Mouse (Mus musculus) testis, adult 2 months (tissue): ENCODE measurements around the gene Ralgapa1. TPM values are rescaled to one million over a fixed set of nuclear protein-coding genes. Genes with fewer than 3 reads are reported as not detected.
"Not testable (repeated sequence)": the region's sequence is repeated elsewhere in the genome, so short reads cannot be mapped to it uniquely, and the experiment has no call there.

ENCODE experiments used
- H3K27ac ChIP-seq: fragments of 200-500 bp; 2 replicates; pipeline ENCODE4 v1.5.1; 2012; ENCODE audit warnings: low read depth, low read length; ENCODE audit not compliant: control insufficient read depth, insufficient read depth
- H3K27me3 ChIP-seq: fragments of 200-500 bp; 2 replicates; pipeline ENCODE4 v1.6.1; 2012; ENCODE audit warnings: mild to moderate bottlenecking, low read length, moderate library complexity; ENCODE audit not compliant: control insufficient read depth, insufficient read depth
- H3K36me3 ChIP-seq: fragments of 200-500 bp; 2 replicates; pipeline ENCODE4 v1.6.1; 2012; ENCODE audit warnings: mild to moderate bottlenecking, low read length; ENCODE audit not compliant: control insufficient read depth, insufficient read depth
- H3K4me1 ChIP-seq: fragments of 200-500 bp; 2 replicates; pipeline ENCODE4 v1.6.1; 2012; ENCODE audit warnings: low read length; ENCODE audit not compliant: control insufficient read depth, insufficient read depth
- H3K4me3 ChIP-seq: fragments of 200-500 bp; 2 replicates; pipeline ENCODE4 v1.5.1; 2012; ENCODE audit warnings: low read depth, mild to moderate bottlenecking, low read length, moderate library complexity, mixed read lengths; ENCODE audit not compliant: control insufficient read depth
- CTCF ChIP-seq: fragments of 200-500 bp; IDR thresholded peaks from 2 replicates; pipeline ENCODE4 v1.5.1; 2012; ENCODE audit warnings: low read depth, mild to moderate bottlenecking, inconsistent platforms, low read length, moderate library complexity; ENCODE audit not compliant: control insufficient read depth, insufficient read depth, insufficient replicate concordance
- POLR2A ChIP-seq: fragments of 200-500 bp; IDR thresholded peaks from 2 replicates; pipeline ENCODE4 v1.6.1; 2012; ENCODE audit warnings: low read depth, mild to moderate bottlenecking, inconsistent platforms, low read length, moderate library complexity; ENCODE audit not compliant: control insufficient read depth
- polyA plus RNA-seq: library from polyadenylated mRNA; depleted of rRNA; stranded (reverse); fragments of >200 nt; gene quantifications from 2 replicates; pipeline ENCODE4 v1.2.3, GENCODE M21; 2012

Gene Ralgapa1
- polyA plus RNA-seq, 1 experiment, result 35.5 TPM

GRCm38 (mm10) chr12:55598887-55599561 is 221.9 kb downstream of the Ralgapa1 start, which contains the start of gene Insm2:
Insm2 (plus strand) TSS chr12:55599427.
- no peaks in the 10 kb centered on the region for H3K27me3 ChIP-seq
- peaks cover 22% of the 10 kb centered on the region for H3K4me1 ChIP-seq
- peak within 1 kb of the TSS; percentile 85 for H3K4me3 ChIP-seq
- TF ChIP-seq POLR2A (no peak), CTCF (no peak)
- no peaks in the 10 kb centered on the region for H3K36me3 ChIP-seq
- no peak within 1 kb of the TSS for H3K27ac ChIP-seq

- Histone ChIP-seq H3K27me3 (no peaks in the 10 kb centered on the region), H3K27ac (no peak overlapping the region), H3K4me3 (peak overlapping the region; percentile 85), H3K4me1 (peaks cover 22% of the 10 kb centered on the region), H3K36me3 (no peaks in the 10 kb centered on the region)
- TF ChIP-seq CTCF (no peak), POLR2A (no peak)
Measured at GRCm38 (mm10) chr12:55598537-55598886, 222.5 kb downstream of the Ralgapa1 start.

DNA sequence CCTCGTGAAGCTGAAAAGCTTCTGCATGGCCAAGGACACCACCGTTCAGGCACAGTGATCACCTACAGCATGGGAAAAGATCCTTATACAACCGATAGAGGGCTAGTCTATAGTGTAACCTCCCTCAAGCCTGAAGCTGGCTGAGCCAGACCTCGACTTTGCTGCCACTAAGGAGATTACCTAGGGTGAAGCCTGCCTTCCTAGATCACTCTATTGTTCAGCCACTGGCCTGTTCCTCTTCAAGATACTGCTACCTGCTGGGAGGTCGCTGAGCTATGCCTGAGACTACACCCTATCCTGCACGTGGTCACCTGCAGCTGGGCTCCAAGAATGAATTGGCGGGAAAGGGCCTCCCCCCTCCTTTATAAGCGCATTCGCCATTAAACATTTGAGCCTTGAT is 234.0 kb downstream of the Ralgapa1 start:
- H3K27ac ChIP-seq, H3K36me3 ChIP-seq, H3K4me3 ChIP-seq, H3K4me1 ChIP-seq, H3K27me3 ChIP-seq: not testable (repeated sequence)

- H3K4me1 ChIP-seq, result peaks cover 7% of the 10 kb centered on the region
- no peaks in the 10 kb centered on the region for H3K36me3 ChIP-seq
- H3K27ac ChIP-seq, result no peak overlapping the region
- H3K27me3 ChIP-seq, result no peaks in the 10 kb centered on the region
- TF ChIP-seq POLR2A, result no peak
- no peak for TF ChIP-seq CTCF
- H3K4me3 ChIP-seq, result no peak overlapping the region
Measured at GRCm38 (mm10) chr12:55573794-55574193, 247.2 kb downstream of the Ralgapa1 start.

DNA sequence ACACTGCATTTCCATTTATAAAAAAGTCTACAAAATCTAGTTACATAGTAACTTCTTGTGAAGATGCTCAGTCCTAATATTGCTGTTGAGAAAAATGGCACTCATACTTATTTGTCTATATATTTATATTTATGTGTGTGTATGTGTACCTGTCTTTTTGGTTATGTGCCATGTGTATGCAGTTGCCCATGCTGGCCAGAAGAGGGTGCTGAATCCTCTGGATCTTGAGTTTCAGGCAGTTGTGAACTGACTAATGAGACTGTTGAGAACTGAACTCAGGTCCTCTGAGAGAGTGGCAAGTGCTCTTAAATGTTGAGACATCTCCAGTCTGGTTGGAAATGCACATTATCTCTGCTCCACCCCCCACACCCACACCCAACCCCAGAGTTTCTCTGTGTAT is 247.9 kb downstream of the Ralgapa1 start:
- H3K36me3 ChIP-seq, result no peaks in the 10 kb centered on the region
- peaks cover 7% of the 10 kb centered on the region for H3K4me1 ChIP-seq
- TF ChIP-seq CTCF (no peak), POLR2A (no peak)
- H3K4me3 ChIP-seq, result no peak overlapping the region
- H3K27ac ChIP-seq, result no peak overlapping the region
- H3K27me3 ChIP-seq, result no peaks in the 10 kb centered on the region

DNA sequence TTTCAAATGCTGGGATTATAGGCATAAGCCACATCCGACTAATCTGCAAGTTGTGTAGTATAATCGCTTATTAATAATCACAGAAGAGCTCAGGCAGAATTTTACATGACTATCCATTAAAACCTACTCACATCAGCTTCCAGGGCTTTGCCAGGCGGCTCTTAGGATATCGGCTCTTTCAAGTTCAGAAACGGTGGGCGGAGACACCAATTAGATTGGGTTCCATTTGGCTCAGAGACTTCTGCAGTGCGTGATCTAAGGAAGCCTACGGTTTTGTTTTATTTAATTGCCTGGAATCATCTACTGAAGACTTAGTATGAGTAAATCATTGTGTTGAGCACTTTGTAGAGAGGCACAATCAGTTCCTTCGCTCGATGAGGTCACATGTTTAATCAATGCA is 249.3 kb downstream of the Ralgapa1 start:
- no peaks in the 10 kb centered on the region for H3K36me3 ChIP-seq
- no peak overlapping the region for H3K4me3 ChIP-seq
- TF ChIP-seq POLR2A (no peak), CTCF (no peak)
- H3K4me1 ChIP-seq, result peaks cover 7% of the 10 kb centered on the region
- no peak overlapping the region for H3K27ac ChIP-seq
- H3K27me3 ChIP-seq, result no peaks in the 10 kb centered on the region

GRCm38 (mm10) chr12:55571181-55571580 is 249.8 kb downstream of the Ralgapa1 start:
- Histone ChIP-seq H3K36me3 (no peaks in the 10 kb centered on the region), H3K4me1 (peaks cover 9% of the 10 kb centered on the region), H3K27ac (no peak overlapping the region), H3K27me3 (no peaks in the 10 kb centered on the region), H3K4me3 (no peak overlapping the region)
- TF ChIP-seq CTCF (no peak), POLR2A (no peak)

GRCm38 (mm10) chr12:55570646-55571045 is 250.3 kb downstream of the Ralgapa1 start:
- TF ChIP-seq POLR2A, result no peak
- no peak for TF ChIP-seq CTCF
- Histone ChIP-seq H3K36me3 (no peaks in the 10 kb centered on the region), H3K4me1 (peaks cover 13% of the 10 kb centered on the region), H3K4me3 (no peak overlapping the region), H3K27ac (no peak overlapping the region), H3K27me3 (no peaks in the 10 kb centered on the region)
